Mouse (Mus musculus) thymus, adult 2 months (tissue): ENCODE measurements around the gene Pdia5.

Experiments used
- CTCF ChIP-seq: fragments of 200-500 bp; IDR thresholded peaks from 2 replicates; pipeline ENCODE4 v1.5.1; 2012; ENCODE audit warnings: mild to moderate bottlenecking, control low read depth, low read length, moderate library complexity, borderline replicate concordance; ENCODE audit not compliant: control insufficient read depth, poor library complexity, insufficient read depth; ENCODE audit errors: extremely low read depth
- POLR2A ChIP-seq: fragments of 200-500 bp; IDR thresholded peaks from 2 replicates; pipeline ENCODE4 v1.6.1; 2012; ENCODE audit warnings: mild to moderate bottlenecking, low read length, control low read depth, moderate library complexity; ENCODE audit not compliant: control insufficient read depth, poor library complexity, insufficient read depth; ENCODE audit errors: extremely low read depth

DNA sequence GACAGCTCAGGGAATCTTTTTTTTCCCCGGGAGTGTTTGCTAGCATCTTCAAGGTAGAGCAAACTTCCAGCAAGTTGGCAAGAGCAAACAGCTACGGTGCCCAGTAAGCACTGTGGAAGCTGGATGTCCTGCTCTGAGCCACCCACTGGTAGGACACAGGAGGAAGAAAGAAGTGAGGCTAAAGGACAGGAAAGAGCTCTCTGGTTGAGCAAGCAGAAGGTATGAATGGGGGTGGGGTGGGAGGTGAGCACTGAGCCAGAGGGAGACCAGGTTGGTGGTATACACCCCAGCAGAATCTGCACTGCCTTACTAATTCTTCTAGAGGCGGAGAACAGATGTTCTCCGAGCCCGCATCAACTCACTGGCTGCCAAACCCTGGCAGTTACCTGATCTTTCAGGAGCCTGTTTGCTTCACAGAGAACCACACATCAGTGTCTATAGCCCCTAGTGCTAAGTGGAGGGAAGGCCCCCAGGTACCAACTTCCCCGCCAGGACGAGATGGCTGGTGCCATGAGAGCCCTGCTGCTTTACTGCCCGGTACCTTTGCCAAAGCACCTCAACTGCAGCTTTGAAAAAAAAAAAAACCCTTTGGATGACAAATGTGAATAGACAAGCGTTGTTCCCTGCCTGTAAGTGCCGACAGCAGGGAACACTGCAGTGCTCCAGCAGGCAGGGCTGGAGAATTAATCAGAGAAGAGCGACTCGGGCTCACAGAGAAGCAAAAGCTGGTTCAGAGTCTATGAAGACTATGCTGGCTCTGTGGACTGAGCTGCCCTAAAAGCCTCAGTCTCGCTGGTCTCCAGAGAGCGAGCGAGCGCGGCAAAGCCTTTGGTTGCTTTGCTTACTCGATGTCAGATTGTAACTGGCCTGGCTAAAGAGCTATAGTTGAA lies 67.2 kb downstream of the Pdia5 start:
- TF ChIP-seq CTCF (no peak), POLR2A (no peak)
